Mouse (Mus musculus) spleen, adult 2 months (tissue): ENCODE data around the gene Tsga10.

Experiments used
- CTCF ChIP-seq: fragments of 200-500 bp; IDR thresholded peaks from 2 replicates; pipeline ENCODE4 v1.5.1; 2011; ENCODE audit warnings: mild to moderate bottlenecking, inconsistent platforms; ENCODE audit not compliant: insufficient read depth, insufficient read length, insufficient replicate concordance; ENCODE audit errors: extremely low read depth
- POLR2A ChIP-seq: fragments of 200-500 bp; IDR thresholded peaks from 2 replicates; pipeline ENCODE4 v1.6.1; 2011; ENCODE audit warnings: low read depth, low read length, inconsistent platforms

DNA sequence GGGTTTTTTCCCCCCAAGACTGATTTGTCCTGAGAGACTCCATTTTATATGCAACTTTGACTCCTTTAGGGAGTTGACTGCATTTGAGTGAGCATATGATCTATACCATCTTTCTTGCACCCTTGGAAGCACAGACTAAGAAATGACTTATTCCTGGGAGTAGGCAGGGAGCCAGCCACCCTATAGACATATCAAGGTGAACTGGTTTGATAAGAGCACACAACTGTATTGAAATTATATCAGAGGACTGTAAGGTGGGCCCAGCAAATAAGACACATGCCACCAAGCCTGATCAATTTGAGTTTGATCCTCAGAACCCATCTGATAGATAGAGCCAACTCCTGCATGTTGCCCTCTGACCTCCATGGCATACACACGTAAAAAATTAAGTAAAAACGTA, 3.1 kb upstream of the Tsga10 start:
- no peak for TF ChIP-seq CTCF
- no peak for TF ChIP-seq POLR2A
